Mouse (Mus musculus) G1E-ER4 (cell line): ENCODE results near the gene Bcas2. TPM values are rescaled to one million over a fixed set of nuclear protein-coding genes. Genes with fewer than 3 reads are reported as not detected.

Source experiments
- GATA1 ChIP-seq: IDR thresholded peaks from one replicate; pipeline ENCODE4 v1.8.0; 2012; ENCODE audit warnings: low read length, inconsistent platforms
- polyA plus RNA-seq: library from polyadenylated mRNA; stranded (reverse); fragments of >175 nt; gene quantifications from 2 replicates; pipeline ENCODE4 v1.2.3, GENCODE M21; 2012

Gene Bcas2
- polyA plus RNA-seq, 1 experiment = 210 TPM

GRCm38 (mm10) chr3:103204445-103204844, 33.0 kb downstream of the Bcas2 start:
- TF ChIP-seq GATA1 = no peak

- TF ChIP-seq GATA1 = no peak
These were observed 34.9 kb downstream of the Bcas2 start for GRCm38 (mm10) chr3:103206393-103206792.

GRCm38 (mm10) chr3:103207749-103208148, 36.3 kb downstream of the Bcas2 start:
- TF ChIP-seq GATA1 = no peak

- no peak for TF ChIP-seq GATA1
These were observed 36.8 kb downstream of the Bcas2 start for GRCm38 (mm10) chr3:103208237-103208636.

GRCm38 (mm10) chr3:103211101-103211500, 39.6 kb downstream of the Bcas2 start:
- TF ChIP-seq GATA1 = no peak

- peak; percentile 66 for TF ChIP-seq GATA1
These were observed 40.7 kb downstream of the Bcas2 start for GRCm38 (mm10) chr3:103212142-103212541.

GRCm38 (mm10) chr3:103213537-103213936, 42.1 kb downstream of the Bcas2 start:
- TF ChIP-seq GATA1 = no peak

GRCm38 (mm10) chr3:103214593-103215285, 43.3 kb downstream of the Bcas2 start:
- no peak for TF ChIP-seq GATA1

GRCm38 (mm10) chr3:103221435-103221834, 50.0 kb downstream of the Bcas2 start:
- TF ChIP-seq GATA1 = no peak

GRCm38 (mm10) chr3:103223752-103224151, 52.3 kb downstream of the Bcas2 start:
- TF ChIP-seq GATA1 = no peak

- TF ChIP-seq GATA1 = no peak
These were observed 52.8 kb downstream of the Bcas2 start for GRCm38 (mm10) chr3:103224231-103224765.

GRCm38 (mm10) chr3:103227729-103228128, 56.3 kb downstream of the Bcas2 start:
- no peak for TF ChIP-seq GATA1

Other genes starting within 250 kb of the Bcas2 start
- gene Sycp1, start 235.6 kb upstream of the Bcas2 start, polyA plus RNA-seq = not detected in 2 replicates
- not detected in 2 replicates for gene Nr1h5, start 207.5 kb upstream of the Bcas2 start, polyA plus RNA-seq
- 3.6 and 4.3 TPM in 2 replicates for gene Sike1, start 175.9 kb upstream of the Bcas2 start, polyA plus RNA-seq
- gene Csde1, start 151.2 kb upstream of the Bcas2 start, polyA plus RNA-seq = 4.5 and 7.9 TPM in 2 replicates
- 3.0 and 3.7 TPM in 2 replicates for gene Nras, start 113.4 kb upstream of the Bcas2 start, polyA plus RNA-seq
- not detected in 2 replicates for gene Ampd1, start 97.6 kb upstream of the Bcas2 start, polyA plus RNA-seq
- 0.71 and 1.0 TPM in 2 replicates for gene Dennd2c, start 69.1 kb upstream of the Bcas2 start, polyA plus RNA-seq
- gene Trim33, start 107.6 kb downstream of the Bcas2 start, polyA plus RNA-seq = 6.4 and 8.0 TPM in 2 replicates